Mouse (Mus musculus) large intestine, adult 2 months (tissue): ENCODE results near the gene Rhobtb1. TPM values are rescaled to one million over a fixed set of nuclear protein-coding genes. Genes with fewer than 3 reads are reported as not detected.

ENCODE experiments used
- DNase-seq: peaks from one replicate; pipeline ENCODE4 v3.0.0-alpha.2; 2012; ENCODE audit warnings: low read depth, low spot score
- WGBS: fragments of 180-500 bp; shearing (Covaris S2); methylation state at CpG from one replicate; pipeline ENCODE4 v1.1.7; 2018; 5-methylcytosine and 5-hydroxymethylcytosine counted together
- polyA plus RNA-seq: library from polyadenylated mRNA; depleted of rRNA; stranded (reverse); fragments of >200 nt; gene quantifications from 2 replicates; pipeline ENCODE4 v1.2.3, GENCODE M21; 2012; rRNA removed

Rhobtb1 gene
- polyA plus RNA-seq, 1 experiment, result 2.3 TPM

- WGBS, result 88% methylated on average over 4 of the region's 4 CpGs
- DNase-seq, result no peak
Observed at GRCm38 (mm10) chr10:69335611-69336010, 184.4 kb downstream of the Rhobtb1 start.

- DNase-seq, result no peak
- 91% methylated on average over 11 of the region's 11 CpGs for WGBS
Observed at GRCm38 (mm10) chr10:69336219-69336618, 185.0 kb downstream of the Rhobtb1 start.

- WGBS, result 79% methylated on average over 6 of the region's 6 CpGs
- no peak for DNase-seq
Observed at GRCm38 (mm10) chr10:69340001-69340400, 188.8 kb downstream of the Rhobtb1 start.

Other genes with a start within 250 kb of the Rhobtb1 start
- 0.15 and 0.26 TPM in 2 replicates for gene A930033H14Rik, start 61.7 kb downstream of the Rhobtb1 start, polyA plus RNA-seq
- gene Cdk1, start 201.5 kb downstream of the Rhobtb1 start, polyA plus RNA-seq, result 67.1 and 74.4 TPM in 2 replicates
- gene Ank3, start 247.3 kb downstream of the Rhobtb1 start, polyA plus RNA-seq, result 5.1 and 11.4 TPM in 2 replicates